Mouse (Mus musculus) stomach, embryonic 16.5 days (tissue): Measurements from ENCODE around the gene Stxbp6. TPM values are rescaled to one million over a fixed set of nuclear protein-coding genes. Genes with fewer than 3 reads are reported as not detected.
"Not testable (repeated sequence)": the region's sequence is repeated elsewhere in the genome, so short reads cannot be mapped to it uniquely, and the experiment has no call there.

Source experiments
- ATAC-seq: fragments of 200-750 bp; cut with Nextera tagmentation; 2 replicates; pipeline ENCODE4 v1.8.0; 2017; ENCODE audit warnings: moderate number of reproducible peaks, moderate TSS enrichment; ENCODE audit not compliant: insufficient read depth, low FRiP score
- H3K27ac ChIP-seq: fragments of 300-500 bp; sonication (generic); 2 replicates; pipeline ENCODE4 v1.5.1; 2014; ENCODE audit warnings: low read length
- H3K27me3 ChIP-seq: fragments of 300-500 bp; sonication (generic); 2 replicates; pipeline ENCODE4 v1.6.1; 2014; ENCODE audit warnings: low read length, control low read depth, mixed read lengths; ENCODE audit not compliant: control insufficient read depth, insufficient read depth
- H3K36me3 ChIP-seq: fragments of 300-500 bp; sonication (generic); 2 replicates; pipeline ENCODE4 v1.6.1; 2014; ENCODE audit warnings: low read length; ENCODE audit not compliant: control insufficient read depth, insufficient read depth
- H3K4me1 ChIP-seq: fragments of 300-500 bp; sonication (generic); 2 replicates; pipeline ENCODE4 v1.6.1; 2014; ENCODE audit warnings: low read length, control low read depth, mixed read lengths; ENCODE audit not compliant: control insufficient read depth, insufficient read depth
- H3K4me2 ChIP-seq: fragments of 300-500 bp; sonication (generic); 2 replicates; pipeline ENCODE4 v1.6.1; 2014; ENCODE audit warnings: low read depth, low read length, mixed read lengths
- H3K4me3 ChIP-seq: fragments of 300-500 bp; sonication (generic); replicated peaks from 2 replicates; pipeline ENCODE4 v1.5.1; 2014; ENCODE audit warnings: mild to moderate bottlenecking, low read length
- H3K9ac ChIP-seq: fragments of 300-500 bp; sonication (generic); 2 replicates; pipeline ENCODE4 v1.6.1; 2014; ENCODE audit warnings: low read length
- H3K9me3 ChIP-seq: fragments of 300-500 bp; sonication (generic); replicated peaks from 2 replicates; pipeline ENCODE4 v1.6.1; 2016; ENCODE audit warnings: low read length, control low read depth; ENCODE audit not compliant: control insufficient read depth
- WGBS: fragments of 180-500 bp; shearing (Covaris S2); extraction: QIAGEN DNeasy Blood & Tissue Kit; methylation state at CpG from one replicate; pipeline ENCODE4 v1.1.7; 2014; 5-methylcytosine and 5-hydroxymethylcytosine counted together
- polyA plus RNA-seq: library from polyadenylated mRNA; unstranded; fragments of >200 nt; fragmentation: Nextera tagmentation; extraction: Ambion mirVana; gene quantifications from 2 replicates; pipeline ENCODE4 v1.2.1, GENCODE M21; 2015

The Stxbp6 gene
- polyA plus RNA-seq, result 19.1 and 23.3 TPM in 2 replicates

DNA sequence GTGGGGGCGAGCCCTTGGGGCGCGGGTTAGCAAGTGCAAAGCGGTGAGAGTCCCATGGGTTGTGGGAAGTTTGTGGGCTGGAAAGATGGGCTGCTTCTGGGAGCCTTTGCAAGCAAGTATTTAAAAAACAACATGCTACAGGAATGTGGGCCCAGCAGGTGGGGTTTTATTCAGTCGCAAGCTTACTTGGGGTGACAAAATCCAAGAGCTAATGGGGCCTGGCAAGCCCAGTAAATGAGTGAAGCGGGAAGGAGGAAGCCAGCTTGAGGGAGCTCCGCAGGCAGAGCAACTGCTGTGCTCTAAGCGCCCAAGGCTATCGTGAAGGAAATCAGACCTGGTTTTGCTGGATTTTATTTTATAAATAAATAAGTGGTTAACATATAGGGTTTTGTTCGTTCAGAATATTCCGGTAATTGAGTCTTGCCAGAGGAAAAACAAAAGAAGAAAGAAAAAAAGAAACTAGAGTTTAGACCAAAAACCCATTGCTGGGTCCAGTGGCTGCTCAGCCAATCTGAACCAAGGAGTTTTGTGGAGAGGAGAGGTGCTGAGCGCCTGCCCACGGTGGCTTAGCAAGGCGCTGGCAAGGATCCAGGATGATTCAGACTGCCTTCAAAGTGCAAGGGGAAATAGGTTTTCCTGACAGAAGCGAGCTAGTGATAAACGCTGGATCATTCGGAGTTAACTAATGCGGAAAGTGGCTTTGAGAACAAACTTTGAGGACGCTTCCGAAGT lies at the start of gene Stxbp6:
Gene Stxbp6 (minus strand): TSS at position 99 of the 732 bp plus-strand sequence.
- no peaks in the 10 kb centered on the region for H3K9me3 ChIP-seq
- no peaks in the 10 kb centered on the region for H3K27me3 ChIP-seq
- H3K9ac ChIP-seq, result peak within 1 kb of the TSS; percentile 76
- H3K36me3 ChIP-seq, result no peaks in the 10 kb centered on the region
- H3K4me1 ChIP-seq, result peaks cover 6% of the 10 kb centered on the region; the same call in 1 of the 2 replicates
- peak; percentile 62; the same call in 1 of the 2 replicates for ATAC-seq
- under 1% methylated on average over 20 of the region's 20 CpGs for WGBS
- peak within 1 kb of the TSS; percentile 77 for H3K4me3 ChIP-seq
- peak within 1 kb of the TSS; percentile 91 for H3K27ac ChIP-seq
- peak within 1 kb of the TSS; percentile 95 for H3K4me2 ChIP-seq

- not testable (repeated sequence) for H3K36me3 ChIP-seq, H3K9ac ChIP-seq, H3K4me1 ChIP-seq, H3K27ac ChIP-seq, H3K4me3 ChIP-seq, H3K9me3 ChIP-seq, H3K27me3 ChIP-seq, ATAC-seq, H3K4me2 ChIP-seq
- WGBS, result 49% methylated on average over 2 of the region's 2 CpGs
These were observed 28.4 kb upstream of the Stxbp6 start for GRCm38 (mm10) chr12:45102954-45103353.

DNA sequence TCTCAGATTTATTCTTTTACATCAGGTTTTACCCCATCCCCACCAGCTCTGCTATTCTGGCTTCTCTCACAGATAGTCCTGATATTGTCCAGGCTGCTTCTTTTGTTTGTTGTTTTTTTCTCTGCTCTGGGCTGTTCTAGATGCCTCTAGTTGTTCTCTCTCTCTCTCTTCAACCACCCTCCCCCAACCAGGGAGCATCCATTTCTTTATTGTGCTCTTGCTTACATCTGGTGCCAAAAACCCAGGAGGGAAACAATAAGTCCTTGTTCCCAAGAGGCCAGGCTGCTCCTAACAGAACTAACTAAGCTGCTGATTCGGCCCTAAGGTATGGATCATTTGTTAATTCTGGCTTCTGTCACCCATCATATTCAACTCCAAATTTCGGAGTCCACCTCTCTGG lies 19.2 kb upstream of the Stxbp6 start:
- Histone ChIP-seq H3K36me3 (no peaks in the 10 kb centered on the region), H3K27me3 (no peaks in the 10 kb centered on the region), H3K4me1 (no peaks in the 10 kb centered on the region), H3K4me3 (no peak overlapping the region), H3K9me3 (0 out of 2 replicates have a peak, but pooled peaks cover 2% of the 10 kb centered on the region), H3K27ac (no peak overlapping the region), H3K4me2 (no peak overlapping the region), H3K9ac (no peak overlapping the region)
- ATAC-seq, result no peak
- WGBS, result 68% methylated on average over 2 of the region's 2 CpGs

- Histone ChIP-seq H3K4me3 (no peak overlapping the region), H3K4me2 (no peak overlapping the region), H3K27ac (no peak overlapping the region), H3K27me3 (no peaks in the 10 kb centered on the region), H3K36me3 (no peaks in the 10 kb centered on the region), H3K9me3 (0 out of 2 replicates have a peak, but pooled peaks cover 2% of the 10 kb centered on the region), H3K4me1 (no peaks in the 10 kb centered on the region), H3K9ac (no peak overlapping the region)
- 43% methylated on average over 3 of the region's 3 CpGs for WGBS
- ATAC-seq, result no peak
These were observed 17.9 kb upstream of the Stxbp6 start for GRCm38 (mm10) chr12:45092444-45092843.

DNA sequence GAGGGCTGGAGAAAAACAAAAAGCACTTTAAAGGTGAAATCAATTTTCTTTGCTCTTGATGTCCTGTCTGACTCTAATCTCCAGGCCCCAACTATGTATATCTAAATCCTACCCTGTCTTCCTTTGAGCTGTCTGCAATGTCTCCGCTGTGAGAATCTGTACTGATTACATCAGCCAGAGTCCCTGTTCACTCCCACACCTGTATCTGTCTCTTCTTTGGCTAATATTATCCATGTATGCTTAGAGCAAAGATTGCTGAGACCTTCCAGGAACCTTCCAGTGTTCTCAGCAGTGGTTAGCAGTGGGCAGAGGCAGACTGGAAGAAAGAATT lies 8.6 kb upstream of the Stxbp6 start:
- H3K4me3 ChIP-seq, result no peak overlapping the region
- no peaks in the 10 kb centered on the region for H3K27me3 ChIP-seq
- no peaks in the 10 kb centered on the region for H3K36me3 ChIP-seq
- no peak overlapping the region for H3K9ac ChIP-seq
- no peaks in the 10 kb centered on the region for H3K4me1 ChIP-seq
- H3K27ac ChIP-seq, result no peak overlapping the region
- WGBS, result 42% methylated on average over 1 of the region's 1 CpGs
- H3K9me3 ChIP-seq, result no peaks in the 10 kb centered on the region
- no peak overlapping the region for H3K4me2 ChIP-seq
- no peak for ATAC-seq

- Histone ChIP-seq H3K9me3 (no peaks in the 10 kb centered on the region), H3K9ac (no peak overlapping the region), H3K27ac (no peak overlapping the region), H3K27me3 (no peaks in the 10 kb centered on the region), H3K36me3 (no peaks in the 10 kb centered on the region), H3K4me2 (no peak overlapping the region), H3K4me3 (no peak overlapping the region), H3K4me1 (no peaks in the 10 kb centered on the region)
- WGBS, result 70% methylated on average over 4 of the region's 4 CpGs
- ATAC-seq, result no peak
These were observed 8.1 kb upstream of the Stxbp6 start for GRCm38 (mm10) chr12:45082379-45083144.

GRCm38 (mm10) chr12:45081617-45082016 lies 7.1 kb upstream of the Stxbp6 start:
- no peak overlapping the region for H3K4me3 ChIP-seq
- H3K4me1 ChIP-seq, result no peaks in the 10 kb centered on the region
- ATAC-seq, result no peak
- no peak overlapping the region for H3K9ac ChIP-seq
- WGBS, result 43% methylated on average over 1 of the region's 1 CpGs
- H3K9me3 ChIP-seq, result no peaks in the 10 kb centered on the region
- no peaks in the 10 kb centered on the region for H3K27me3 ChIP-seq
- H3K4me2 ChIP-seq, result no peak overlapping the region
- no peaks in the 10 kb centered on the region for H3K36me3 ChIP-seq
- no peak overlapping the region for H3K27ac ChIP-seq

GRCm38 (mm10) chr12:45080753-45081122 lies 6.2 kb upstream of the Stxbp6 start:
- H3K9ac ChIP-seq, result no peak overlapping the region
- H3K36me3 ChIP-seq, result no peaks in the 10 kb centered on the region
- no peaks in the 10 kb centered on the region for H3K27me3 ChIP-seq
- no peaks in the 10 kb centered on the region for H3K9me3 ChIP-seq
- H3K27ac ChIP-seq, result peak overlapping the region; percentile 21; the same call in 1 of the 2 replicates
- H3K4me3 ChIP-seq, result no peak overlapping the region
- WGBS, result 18% methylated on average over 5 of the region's 5 CpGs
- no peak overlapping the region for H3K4me2 ChIP-seq
- ATAC-seq, result peak; percentile 73; the same call in 1 of the 2 replicates
- H3K4me1 ChIP-seq, result peaks cover under 1% of the 10 kb centered on the region; the same call in 1 of the 2 replicates
